Mouse (Mus musculus): ENCODE measurements around the gene Gm6904.

- TF ChIP-seq POLR2A (IDR thresholded peaks at IDR 0.05; ENCODE audit: extremely low read depth, insufficient read depth, low read length) (no peak), CTCF (IDR thresholded peaks at IDR 0.05; ENCODE audit: low read depth, low read length) (peak; percentile 34)
Observed at GRCm38 (mm10) chr14:59226240-59226639, 33.8 kb downstream of the Gm6904 start.

Measured in liver, adult 2 months (tissue).